Mouse (Mus musculus) B cell, adult 2 months (primary cell): ENCODE measurements around the gene Zfp36l2.

Experiments
- DNase-seq, 2 experiments: peaks; one replicate each; pipeline ENCODE4 v3.0.0; 2022

Gene Zfp36l2

GRCm38 (mm10) chr17:84175196-84175595, 12.6 kb downstream of the Zfp36l2 start:
- DNase-seq: no peak

GRCm38 (mm10) chr17:84167377-84167776, 20.4 kb downstream of the Zfp36l2 start:
- DNase-seq: no peak

DNA sequence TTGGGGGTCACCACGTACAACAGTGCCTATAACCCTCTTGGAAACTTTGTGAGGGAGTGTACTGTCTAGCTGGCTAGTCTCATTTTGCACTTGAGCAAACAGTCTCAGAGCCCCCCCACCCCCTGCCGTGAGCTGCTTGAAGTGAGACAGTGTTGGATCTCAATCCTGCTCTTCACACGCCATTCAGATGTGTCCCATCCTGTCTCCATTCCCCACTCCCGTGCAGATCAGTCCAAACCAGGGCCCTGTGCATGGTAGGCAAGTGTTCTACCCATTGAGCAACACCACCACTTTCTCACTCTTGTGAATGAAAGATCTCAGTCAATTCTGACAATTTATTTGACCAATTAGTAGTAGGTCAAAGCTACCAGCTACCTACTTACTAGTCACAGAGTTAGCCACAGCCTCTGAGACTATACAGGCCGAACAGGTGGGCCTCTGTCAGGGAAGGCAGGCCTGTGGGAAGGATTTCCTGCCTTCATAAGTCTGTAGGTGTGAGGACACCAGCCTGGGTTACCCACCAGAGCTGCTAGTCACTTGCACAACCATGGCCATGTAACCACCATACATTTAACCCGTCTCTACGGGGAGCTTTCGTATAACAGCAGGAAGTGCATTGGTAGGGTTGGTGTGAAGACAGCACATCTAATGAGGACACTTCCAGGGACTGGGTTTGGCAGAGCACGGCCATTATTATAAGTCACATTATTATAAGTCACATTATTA, 21.4 kb downstream of the Zfp36l2 start:
- DNase-seq: peak in 1 of 2 experiments; percentile 1

GRCm38 (mm10) chr17:84165735-84166134, 22.0 kb downstream of the Zfp36l2 start:
- DNase-seq: peak in 1 of 2 experiments; percentile 1

GRCm38 (mm10) chr17:84164146-84164545, 23.6 kb downstream of the Zfp36l2 start:
- DNase-seq: peak in 1 of 2 experiments; percentile 1

- peak in 1 of 2 experiments; percentile 2 for DNase-seq
Observed at GRCm38 (mm10) chr17:84163066-84163785, 24.5 kb downstream of the Zfp36l2 start.

DNA sequence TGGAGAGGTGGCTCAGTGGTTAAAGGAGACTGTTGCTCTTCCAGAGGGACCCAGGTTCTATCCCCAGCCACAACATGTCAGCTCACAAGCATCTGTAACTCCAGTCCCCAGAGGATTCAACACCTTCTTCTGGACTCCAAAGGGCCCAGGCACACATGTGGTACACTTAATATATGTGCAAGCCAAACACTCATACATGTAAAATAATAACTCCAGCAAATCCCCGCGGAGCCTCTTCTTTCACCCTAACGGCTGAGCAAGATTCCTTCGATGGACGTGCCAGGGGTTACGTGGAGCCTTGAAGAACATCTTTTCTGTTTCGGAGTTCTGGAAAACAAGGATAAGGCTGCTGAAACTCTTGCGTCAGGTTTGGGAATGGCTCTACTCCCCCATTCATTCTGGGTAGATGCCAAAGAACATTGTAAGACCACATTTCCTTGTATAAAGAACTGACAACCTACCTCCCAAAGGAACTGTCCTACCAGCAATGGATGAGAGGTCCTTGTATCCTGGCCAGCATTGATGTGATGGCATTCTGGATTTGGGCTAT, 25.5 kb downstream of the Zfp36l2 start:
- peak in 1 of 2 experiments; percentile 1 for DNase-seq

DNA sequence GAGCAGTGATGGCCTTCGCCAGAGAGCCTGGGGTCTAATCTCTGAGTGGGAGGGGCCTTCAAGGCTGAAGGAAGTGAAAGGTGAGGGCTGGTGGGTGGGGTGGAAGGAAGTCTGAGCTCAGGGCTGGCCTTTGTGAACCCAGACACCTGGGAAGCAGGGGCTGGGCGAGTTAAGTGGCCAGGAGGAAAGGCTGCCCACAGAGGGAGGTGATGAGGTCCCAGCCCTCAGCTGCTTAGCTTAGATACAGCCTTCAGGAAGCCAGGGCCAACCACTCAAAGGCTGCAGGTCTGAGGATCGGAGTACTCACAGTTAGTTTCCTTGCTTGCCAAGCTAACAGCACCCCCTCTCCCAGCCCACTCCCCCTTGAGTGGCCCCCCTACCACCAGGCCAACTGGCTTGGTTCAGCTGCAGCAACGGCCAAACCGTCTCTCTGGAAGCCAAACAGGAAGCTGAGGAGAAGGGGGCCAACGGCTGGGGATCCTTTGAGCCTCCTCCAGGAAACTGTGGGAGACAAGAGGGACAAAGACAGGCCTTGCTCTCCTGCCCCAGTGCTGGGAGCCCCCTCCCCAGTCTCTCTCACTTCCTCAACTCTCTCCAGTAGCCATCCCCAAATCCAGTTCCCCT, 26.4 kb downstream of the Zfp36l2 start:
- peak; percentile 55 to 57 for DNase-seq

DNA sequence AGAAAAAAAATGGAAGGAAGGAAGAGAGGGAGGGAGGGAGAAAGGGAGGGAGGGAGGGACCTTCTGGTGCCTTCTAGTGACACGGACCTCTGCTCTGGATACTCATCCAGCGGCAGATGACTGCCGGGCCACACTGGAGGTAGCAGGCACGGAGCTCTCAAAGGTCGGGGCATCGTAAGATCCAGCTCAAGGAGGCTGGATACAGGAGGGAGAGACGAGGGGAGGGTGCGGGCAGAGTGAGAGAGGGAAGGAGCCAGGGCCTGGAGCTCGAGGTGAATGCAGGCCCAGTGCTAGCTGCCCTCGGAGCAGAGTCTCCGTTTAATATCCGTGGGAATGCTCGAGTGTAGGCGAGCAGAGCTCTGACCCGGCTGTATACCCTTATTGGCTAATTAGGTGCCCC, 28.9 kb downstream of the Zfp36l2 start:
- no peak for DNase-seq

DNA sequence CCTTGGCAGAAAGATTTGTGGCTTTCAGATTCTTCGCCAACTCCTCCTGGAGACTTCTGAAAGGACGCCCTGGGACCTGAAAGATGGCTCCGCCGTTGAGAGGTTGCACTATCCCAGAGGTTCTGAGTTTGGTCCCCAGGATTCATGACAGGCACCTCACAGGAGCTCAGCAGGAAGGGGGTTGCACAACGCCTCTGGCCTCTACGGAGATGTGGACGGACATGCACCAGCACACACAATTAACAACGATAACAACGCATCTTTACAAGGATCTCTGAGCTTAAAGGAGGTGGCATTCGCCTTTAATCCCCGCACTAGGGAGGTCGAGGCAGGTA, 29.3 kb downstream of the Zfp36l2 start:
- DNase-seq: no peak

DNA sequence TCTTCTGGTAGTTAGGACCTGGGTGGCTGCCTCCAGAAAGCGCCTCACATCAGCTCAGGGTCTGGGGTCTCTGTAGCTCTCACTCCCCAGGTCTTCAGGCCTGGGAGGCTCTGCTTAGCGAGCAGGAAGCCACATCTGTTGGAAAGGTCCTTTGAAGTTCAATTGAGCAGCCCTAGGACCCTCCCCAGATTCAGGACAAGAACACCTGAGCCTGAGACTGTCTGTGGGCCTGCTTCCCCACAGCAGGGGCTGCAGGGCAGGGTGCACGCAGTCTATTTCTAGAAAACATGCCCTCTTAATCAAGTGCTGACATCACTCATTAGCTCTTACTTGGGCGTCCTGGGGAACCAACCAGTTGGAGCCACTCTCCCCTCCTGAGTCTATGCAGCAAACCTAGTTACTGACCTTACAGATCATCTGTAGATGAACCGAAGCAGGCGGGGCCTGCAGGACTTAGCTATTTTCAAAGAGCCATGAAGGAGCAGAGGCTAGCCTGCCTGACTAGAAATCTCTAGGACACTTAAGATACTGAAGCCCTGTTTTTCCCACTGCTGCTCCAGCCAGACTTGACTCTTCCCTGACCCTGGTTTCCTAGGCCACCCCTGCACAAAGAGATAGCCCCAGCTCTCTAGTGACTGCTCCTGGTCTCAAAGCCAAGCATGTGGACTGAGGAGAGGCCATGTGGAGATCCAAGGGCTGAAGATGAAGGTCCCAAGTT, 29.8 kb downstream of the Zfp36l2 start:
- no peak for DNase-seq

DNA sequence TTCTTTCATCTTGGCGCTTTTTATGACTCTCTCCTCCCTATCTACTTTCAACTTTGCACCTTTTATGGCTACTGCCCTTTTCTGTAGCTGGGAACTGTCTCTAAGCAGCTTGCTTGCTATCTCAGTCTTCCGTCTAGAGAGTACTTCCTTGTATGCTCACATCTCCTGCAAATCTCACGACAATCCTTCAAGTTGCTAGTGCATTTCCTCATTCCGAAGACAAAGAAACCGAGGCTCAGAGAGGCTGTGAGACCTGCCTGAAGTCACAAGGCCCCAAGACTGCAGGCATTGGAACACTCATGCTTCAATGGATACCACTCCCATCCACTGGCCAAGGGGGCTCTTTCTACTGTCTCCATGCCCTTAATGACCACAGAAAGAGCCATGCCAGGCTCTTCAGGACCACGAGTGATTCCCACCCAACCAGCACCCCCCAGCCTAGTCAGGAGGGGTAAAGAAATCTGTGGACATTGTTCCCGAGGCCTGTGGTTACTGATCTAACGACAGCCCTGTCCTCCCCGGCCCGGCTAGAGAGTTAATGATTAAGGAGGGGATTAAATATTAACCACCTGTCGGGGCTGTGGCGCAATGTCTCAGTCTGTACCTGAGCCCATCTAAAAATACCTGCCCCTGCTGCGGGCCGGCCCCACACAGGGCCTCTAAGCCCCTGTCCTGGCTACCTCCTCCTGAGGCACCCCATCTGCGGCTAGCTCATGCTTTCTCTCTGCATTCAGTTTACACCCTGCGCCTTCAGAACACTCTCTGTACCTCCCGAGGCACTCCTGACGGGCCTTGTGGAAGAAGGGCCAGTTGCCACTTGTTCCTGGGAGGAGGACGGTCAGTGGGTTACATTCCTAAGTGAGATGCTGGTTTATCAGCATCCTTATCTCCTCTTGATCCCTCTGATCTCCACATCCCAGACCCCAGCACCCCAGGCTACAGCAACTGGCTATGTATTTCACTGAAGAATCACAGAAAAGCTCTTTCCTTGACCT, 30.7 kb downstream of the Zfp36l2 start:
- DNase-seq: no peak

GRCm38 (mm10) chr17:84156227-84156573, 31.5 kb downstream of the Zfp36l2 start:
- DNase-seq: no peak

GRCm38 (mm10) chr17:84155516-84156226, 32.1 kb downstream of the Zfp36l2 start:
- DNase-seq: no peak

DNA sequence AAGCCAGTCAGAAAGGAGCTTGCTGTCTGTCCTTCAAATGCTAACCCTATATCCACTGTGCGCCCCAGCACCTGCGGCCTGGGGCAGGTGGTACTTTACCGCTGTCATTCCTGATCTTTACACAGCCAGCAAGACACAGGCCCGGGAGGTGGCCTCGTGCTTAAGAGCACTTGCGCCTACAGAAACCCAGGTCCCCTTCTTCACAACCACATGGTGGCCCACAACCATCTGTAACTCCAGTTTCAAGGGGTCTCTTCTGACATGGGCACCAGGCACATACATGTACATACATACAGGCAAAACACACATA, 32.8 kb downstream of the Zfp36l2 start:
- no peak for DNase-seq

- no peak for DNase-seq
Observed at GRCm38 (mm10) chr17:84154302-84155028, 33.3 kb downstream of the Zfp36l2 start.

DNA sequence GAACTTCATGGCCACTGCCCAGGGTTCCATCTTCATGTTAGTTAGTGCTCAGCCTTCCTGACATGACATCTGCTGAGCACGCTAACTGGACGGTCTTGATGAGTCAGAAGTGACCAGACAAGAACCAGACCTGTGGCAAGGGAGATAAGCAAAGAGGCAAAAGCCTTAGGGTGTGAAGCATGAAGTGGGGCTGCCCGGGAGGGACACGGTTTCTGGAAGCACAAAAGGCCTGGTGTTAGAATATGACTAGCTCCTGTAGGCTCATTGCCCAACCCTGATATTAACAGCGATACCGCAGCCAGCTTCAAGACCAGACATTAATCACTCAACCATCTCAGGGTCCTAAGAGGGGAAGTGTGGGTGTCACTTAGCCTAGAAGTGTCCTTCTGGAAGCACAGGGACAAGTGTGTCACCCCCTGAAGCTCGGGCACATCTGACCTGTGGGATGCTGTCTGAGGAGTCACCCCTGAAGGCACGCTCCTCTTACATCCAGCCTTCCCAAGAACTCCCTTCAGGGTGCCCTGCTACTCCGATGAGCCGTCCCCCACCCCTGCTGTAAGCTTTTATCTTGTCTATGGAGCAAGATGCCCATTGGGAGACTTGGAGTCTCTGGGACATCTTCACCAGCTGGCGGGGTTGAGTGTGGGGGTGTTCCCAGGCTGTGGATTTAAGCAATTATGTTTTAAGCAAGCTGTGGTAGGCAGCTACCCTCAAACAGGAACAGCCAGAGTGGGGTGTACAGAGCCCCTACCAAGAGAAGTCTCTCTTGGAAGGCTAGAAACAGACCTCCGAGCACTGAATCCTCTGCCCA, 34.6 kb downstream of the Zfp36l2 start:
- DNase-seq: no peak

- no peak for DNase-seq
Observed at GRCm38 (mm10) chr17:84152206-84152975, 35.4 kb downstream of the Zfp36l2 start.

DNA sequence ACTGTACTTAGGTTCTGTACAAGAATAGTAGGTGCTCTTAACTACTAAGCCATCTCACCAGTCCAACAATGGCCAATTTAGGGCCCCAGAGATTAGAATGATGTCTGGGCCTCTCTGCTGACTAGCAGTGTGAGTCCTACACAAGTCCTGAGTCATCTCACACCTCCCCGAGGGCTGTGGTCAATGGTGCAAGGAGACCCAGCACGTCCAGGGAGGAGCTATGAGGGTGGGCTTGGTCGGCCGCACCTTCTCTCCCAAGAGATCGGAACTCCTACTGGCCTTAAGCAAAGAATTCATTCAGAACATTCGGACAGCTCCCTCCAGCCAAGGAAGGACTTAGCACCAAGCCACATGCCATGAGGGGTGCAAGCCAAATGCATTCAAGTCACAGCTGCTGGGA, 36.4 kb downstream of the Zfp36l2 start:
- DNase-seq: no peak
